Mouse (Mus musculus) intestine, postnatal 0 days (tissue): ENCODE results near the gene Wdr93. TPM values are rescaled to one million over a fixed set of nuclear protein-coding genes. Genes with fewer than 3 reads are reported as not detected.
A peak's percentile ranks its signal among the peaks of the same experiment; 100 is the strongest.

ENCODE experiments used
- ATAC-seq: fragments of 200-750 bp; cut with Nextera tagmentation; 2 replicates; pipeline ENCODE4 v1.8.0; 2017; ENCODE audit warnings: mild to moderate bottlenecking, moderate TSS enrichment, moderate library complexity
- H3K27ac ChIP-seq: fragments of 300-500 bp; sonication (generic); 2 replicates; pipeline ENCODE4 v1.5.1; 2014; ENCODE audit warnings: mild to moderate bottlenecking, low read depth, low read length, moderate library complexity
- H3K27me3 ChIP-seq: fragments of 300-500 bp; sonication (generic); replicated peaks from 2 replicates; pipeline ENCODE4 v1.6.1; 2014; ENCODE audit warnings: low read length, mixed read lengths; ENCODE audit not compliant: control insufficient read depth, insufficient read depth
- H3K36me3 ChIP-seq: fragments of 300-500 bp; sonication (generic); 2 replicates; pipeline ENCODE4 v1.6.1; 2014; ENCODE audit warnings: mild to moderate bottlenecking, moderate library complexity; ENCODE audit not compliant: control insufficient read depth, insufficient read depth
- H3K4me1 ChIP-seq: fragments of 300-500 bp; sonication (generic); replicated peaks from 2 replicates; pipeline ENCODE4 v1.6.1; 2014; ENCODE audit warnings: antibody characterized with exemption, low read length, mixed read lengths; ENCODE audit not compliant: control insufficient read depth, insufficient read depth
- H3K4me2 ChIP-seq: fragments of 300-500 bp; sonication (generic); replicated peaks from 2 replicates; pipeline ENCODE4 v1.6.1; 2014; ENCODE audit warnings: low read depth, mild to moderate bottlenecking, moderate library complexity
- H3K4me3 ChIP-seq: fragments of 300-500 bp; sonication (generic); 2 replicates; pipeline ENCODE4 v1.5.1; 2014; ENCODE audit warnings: low read depth, low read length
- H3K9ac ChIP-seq: fragments of 300-500 bp; sonication (generic); 2 replicates; pipeline ENCODE4 v1.6.1; 2014; ENCODE audit warnings: mild to moderate bottlenecking, low read depth, low read length
- H3K9me3 ChIP-seq: fragments of 300-500 bp; sonication (generic); 2 replicates; pipeline ENCODE4 v1.6.1; 2016; ENCODE audit warnings: mixed run types; ENCODE audit not compliant: control insufficient read depth
- CTCF ChIP-seq: sonication (generic); IDR thresholded peaks from 2 replicates; pipeline ENCODE4 v1.5.1; 2016; ENCODE audit warnings: low read depth, mild to moderate bottlenecking, control low read depth, antibody characterized with exemption, moderate library complexity
- WGBS: fragments of 180-500 bp; shearing (Covaris S2); extraction: QIAGEN DNeasy Blood & Tissue Kit; methylation state at CpG from one replicate; pipeline ENCODE4 v1.1.7; 2014; 5-methylcytosine and 5-hydroxymethylcytosine counted together
- polyA plus RNA-seq: library from polyadenylated mRNA; unstranded; fragments of >200 nt; fragmentation: Nextera tagmentation; extraction: Ambion mirVana; gene quantifications from 2 replicates; pipeline ENCODE4 v1.2.1, GENCODE M21; 2015

The Wdr93 gene
- polyA plus RNA-seq, 1 experiment from 2014 or later = 0.05 TPM

- Histone ChIP-seq H3K36me3 (peaks cover 7% of the 10 kb centered on the region; the same call in 1 of the 2 replicates), H3K9ac (no peak overlapping the region), H3K9me3 (no peaks in the 10 kb centered on the region), H3K4me3 (no peak overlapping the region), H3K27ac (no peak overlapping the region), H3K4me2 (no peak overlapping the region), H3K4me1 (peaks cover 6% of the 10 kb centered on the region; the same call in 1 of the 2 replicates), H3K27me3 (no peaks in the 10 kb centered on the region)
- no peak for ATAC-seq
- WGBS = 34% methylated on average over 6 of the region's 6 CpGs
- no peak for TF ChIP-seq CTCF
Measured at GRCm38 (mm10) chr7:79818321-79818720, 75.4 kb downstream of the Wdr93 start.

GRCm38 (mm10) chr7:79819515-79819914 lies 76.6 kb downstream of the Wdr93 start:
- H3K9me3 ChIP-seq = no peaks in the 10 kb centered on the region

GRCm38 (mm10) chr7:79819996-79820395 lies 77.0 kb downstream of the Wdr93 start:
- Histone ChIP-seq H3K27ac (no peak overlapping the region), H3K9me3 (no peaks in the 10 kb centered on the region), H3K36me3 (peaks cover 10% of the 10 kb centered on the region), H3K4me2 (no peak overlapping the region), H3K4me3 (no peak overlapping the region), H3K9ac (no peak overlapping the region), H3K27me3 (no peaks in the 10 kb centered on the region), H3K4me1 (no peaks in the 10 kb centered on the region)
- ATAC-seq = 0 out of 2 replicates have a peak, but pooled peaks have one; percentile 1
- TF ChIP-seq CTCF = no peak
- WGBS = 58% methylated on average over 11 of the region's 11 CpGs

More at GRCm38 (mm10) chr7:79819515-79819914, 76.6 kb downstream of the Wdr93 start:
- no peak for TF ChIP-seq CTCF
- Histone ChIP-seq H3K4me3 (no peak overlapping the region), H3K27ac (no peak overlapping the region), H3K9ac (no peak overlapping the region), H3K36me3 (peaks cover 7% of the 10 kb centered on the region; the same call in 1 of the 2 replicates), H3K27me3 (no peaks in the 10 kb centered on the region), H3K4me2 (no peak overlapping the region), H3K4me1 (peaks cover under 1% of the 10 kb centered on the region; the same call in 1 of the 2 replicates)
- WGBS = 19% methylated on average over 4 of the region's 4 CpGs
- 0 out of 2 replicates have a peak, but pooled peaks have one; percentile 39 for ATAC-seq

GRCm38 (mm10) chr7:79822092-79822695 lies 79.2 kb downstream of the Wdr93 start:
- H3K4me3 ChIP-seq = no peak overlapping the region
- no peak overlapping the region for H3K27ac ChIP-seq
- H3K9ac ChIP-seq = no peak overlapping the region
- WGBS = 70% methylated on average over 12 of the region's 12 CpGs
- no peak overlapping the region for H3K4me2 ChIP-seq
- no peaks in the 10 kb centered on the region for H3K4me1 ChIP-seq
- TF ChIP-seq CTCF = no peak
- ATAC-seq = no peak
- no peaks in the 10 kb centered on the region for H3K27me3 ChIP-seq
- no peaks in the 10 kb centered on the region for H3K9me3 ChIP-seq
- peaks cover 32% of the 10 kb centered on the region for H3K36me3 ChIP-seq

- Histone ChIP-seq H3K27me3 (no peaks in the 10 kb centered on the region), H3K4me3 (no peak overlapping the region), H3K4me1 (no peaks in the 10 kb centered on the region), H3K9me3 (no peaks in the 10 kb centered on the region), H3K36me3 (peaks cover 44% of the 10 kb centered on the region), H3K9ac (no peak overlapping the region), H3K27ac (no peak overlapping the region), H3K4me2 (no peak overlapping the region)
- no peak for TF ChIP-seq CTCF
- ATAC-seq = no peak
- 70% methylated on average over 3 of the region's 3 CpGs for WGBS
Measured at GRCm38 (mm10) chr7:79828341-79828740, 85.4 kb downstream of the Wdr93 start.

GRCm38 (mm10) chr7:79831145-79831544 lies 88.2 kb downstream of the Wdr93 start:
- no peak for ATAC-seq
- no peak overlapping the region for H3K4me3 ChIP-seq
- peaks cover 51% of the 10 kb centered on the region for H3K36me3 ChIP-seq
- H3K9me3 ChIP-seq = no peaks in the 10 kb centered on the region
- H3K4me1 ChIP-seq = no peaks in the 10 kb centered on the region
- no peak overlapping the region; the same call in 1 of the 2 replicates for H3K27ac ChIP-seq
- no peaks in the 10 kb centered on the region for H3K27me3 ChIP-seq
- WGBS = 48% methylated on average over 6 of the region's 6 CpGs
- H3K4me2 ChIP-seq = no peak overlapping the region
- no peak overlapping the region for H3K9ac ChIP-seq
- TF ChIP-seq CTCF = no peak
